Mouse (Mus musculus): ENCODE results near the gene Lrrc20. TPM values are rescaled to one million over a fixed set of nuclear protein-coding genes. Genes with fewer than 3 reads are reported as not detected.

The Lrrc20 gene
- polyA plus RNA-seq, 1 experiment from 2014 or later = 9.7 TPM

DNA sequence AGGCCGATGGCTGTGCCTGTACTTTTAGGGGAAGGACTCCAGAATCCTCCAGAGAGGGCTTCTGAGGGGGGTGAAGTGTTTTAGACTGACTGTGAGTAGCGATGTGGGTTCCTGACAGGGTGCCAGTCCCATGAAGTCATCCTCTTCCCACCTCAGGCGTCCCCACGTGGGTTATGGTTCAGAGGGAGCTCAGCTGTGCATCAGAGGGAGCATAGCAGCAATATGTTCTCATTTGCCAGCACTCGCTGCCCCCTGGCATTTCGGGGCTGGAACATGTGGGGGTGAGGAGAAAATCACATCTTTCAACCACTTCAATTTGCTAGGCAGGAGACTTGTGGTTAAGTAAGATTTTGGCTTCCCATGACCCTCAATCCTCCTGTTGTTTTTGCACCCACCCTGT, 79.6 kb downstream of the Lrrc20 start:
- H3K27ac ChIP-seq (replicated peaks; ENCODE audit: low read depth, low read length) = no peak overlapping the region
- H3K36me3 ChIP-seq (ENCODE audit: control insufficient read depth, insufficient read depth, low read length) = no peaks in the 10 kb centered on the region
- H3K4me1 ChIP-seq (ENCODE audit: control insufficient read depth, insufficient read depth, low read length) = no peaks in the 10 kb centered on the region
- H3K4me2 ChIP-seq (ENCODE audit: low read depth, low read length) = no peak overlapping the region
- WGBS = 77% methylated on average over 6 of the region's 6 CpGs
- H3K4me3 ChIP-seq (ENCODE audit: low read depth, low read length) = no peak overlapping the region
- no peak for ATAC-seq (ENCODE audit: low read depth)
- no peak for DNase-seq (ENCODE audit: low spot score)
- no peaks in the 10 kb centered on the region for H3K27me3 ChIP-seq (replicated peaks; ENCODE audit: control insufficient read depth, insufficient read depth, low read length)
- no peak overlapping the region for H3K9ac ChIP-seq (ENCODE audit: low read depth, low read length)
- peaks cover 6% of the 10 kb centered on the region; the same call in 1 of the 2 replicates for H3K9me3 ChIP-seq (ENCODE audit: control insufficient read depth, low read length)

DNA sequence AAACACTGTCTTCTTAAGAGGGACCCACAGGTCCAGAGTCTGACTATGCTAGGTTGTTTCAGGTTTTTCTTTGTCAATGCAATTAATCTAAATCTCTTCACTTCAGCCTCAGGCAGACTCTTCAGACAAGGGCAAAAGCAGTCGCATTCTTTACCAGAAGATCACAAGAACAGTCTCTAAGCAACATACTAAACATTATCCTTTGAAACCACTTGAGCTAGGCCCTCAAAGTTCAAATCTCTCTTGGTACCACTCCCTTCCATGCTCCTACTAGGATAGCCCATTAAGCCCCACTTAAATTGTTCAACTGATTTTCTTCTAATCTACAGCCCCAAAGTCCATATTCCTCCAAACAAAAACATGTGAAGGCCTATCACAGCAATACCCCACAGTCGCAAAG, 83.0 kb downstream of the Lrrc20 start:
- H3K4me2 ChIP-seq (ENCODE audit: low read depth, low read length) = no peak overlapping the region
- no peaks in the 10 kb centered on the region for H3K4me1 ChIP-seq (ENCODE audit: control insufficient read depth, insufficient read depth, low read length)
- 75% methylated on average over 2 of the region's 2 CpGs for WGBS
- no peaks in the 10 kb centered on the region for H3K27me3 ChIP-seq (replicated peaks; ENCODE audit: control insufficient read depth, insufficient read depth, low read length)
- no peak overlapping the region for H3K9ac ChIP-seq (ENCODE audit: low read depth, low read length)
- H3K27ac ChIP-seq (replicated peaks; ENCODE audit: low read depth, low read length) = no peak overlapping the region
- DNase-seq (ENCODE audit: low spot score) (no peak), ATAC-seq (ENCODE audit: low read depth) (no peak)
- H3K4me3 ChIP-seq (ENCODE audit: low read depth, low read length) = no peak overlapping the region
- peaks cover 6% of the 10 kb centered on the region; the same call in 1 of the 2 replicates for H3K9me3 ChIP-seq (ENCODE audit: control insufficient read depth, low read length)
- no peaks in the 10 kb centered on the region for H3K36me3 ChIP-seq (ENCODE audit: control insufficient read depth, insufficient read depth, low read length)

DNA sequence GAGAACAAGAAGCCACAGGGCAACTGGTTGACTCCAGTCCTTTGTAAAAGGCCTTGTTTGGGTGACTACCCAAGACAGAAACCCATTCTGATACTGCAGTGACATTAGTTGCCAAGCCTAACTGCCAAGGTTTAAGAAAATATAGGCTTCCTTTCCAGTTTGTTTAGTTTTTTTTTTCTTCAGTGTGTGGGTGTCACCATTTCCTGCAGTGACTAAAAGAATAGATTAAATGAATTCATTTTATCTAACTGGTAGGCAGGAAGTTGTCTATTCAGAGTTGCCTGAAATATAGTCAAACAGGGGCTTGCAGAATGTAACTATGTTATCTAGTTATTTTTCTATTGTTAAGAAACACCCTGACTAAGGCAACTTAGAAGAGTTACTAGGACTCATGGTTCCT, 83.9 kb downstream of the Lrrc20 start:
- H3K36me3 ChIP-seq (ENCODE audit: control insufficient read depth, insufficient read depth, low read length) = no peaks in the 10 kb centered on the region
- H3K9me3 ChIP-seq (ENCODE audit: control insufficient read depth, low read length) = peaks cover 6% of the 10 kb centered on the region; the same call in 1 of the 2 replicates
- ATAC-seq (ENCODE audit: low read depth) = no peak
- no peaks in the 10 kb centered on the region for H3K27me3 ChIP-seq (replicated peaks; ENCODE audit: control insufficient read depth, insufficient read depth, low read length)
- no peak overlapping the region for H3K27ac ChIP-seq (replicated peaks; ENCODE audit: low read depth, low read length)
- no peak for DNase-seq (ENCODE audit: low spot score)
- H3K4me2 ChIP-seq (ENCODE audit: low read depth, low read length) = no peak overlapping the region
- H3K4me1 ChIP-seq (ENCODE audit: control insufficient read depth, insufficient read depth, low read length) = no peaks in the 10 kb centered on the region
- H3K9ac ChIP-seq (ENCODE audit: low read depth, low read length) = no peak overlapping the region
- H3K4me3 ChIP-seq (ENCODE audit: low read depth, low read length) = no peak overlapping the region

- H3K9me3 ChIP-seq (ENCODE audit: control insufficient read depth, low read length) = no peaks in the 10 kb centered on the region
- ATAC-seq (ENCODE audit: low read depth) (no peak), DNase-seq (ENCODE audit: low spot score) (no peak)
- H3K27me3 ChIP-seq (replicated peaks; ENCODE audit: control insufficient read depth, insufficient read depth, low read length) = no peaks in the 10 kb centered on the region
- H3K27ac ChIP-seq (replicated peaks; ENCODE audit: low read depth, low read length) = no peak overlapping the region
- H3K4me2 ChIP-seq (ENCODE audit: low read depth, low read length) = no peak overlapping the region
- no peaks in the 10 kb centered on the region for H3K36me3 ChIP-seq (ENCODE audit: control insufficient read depth, insufficient read depth, low read length)
- WGBS = 60% methylated on average over 9 of the region's 9 CpGs
- no peak overlapping the region for H3K4me3 ChIP-seq (ENCODE audit: low read depth, low read length)
- no peaks in the 10 kb centered on the region for H3K4me1 ChIP-seq (ENCODE audit: control insufficient read depth, insufficient read depth, low read length)
- H3K9ac ChIP-seq (ENCODE audit: low read depth, low read length) = no peak overlapping the region
Observed at GRCm38 (mm10) chr10:61563550-61563949, 87.9 kb downstream of the Lrrc20 start.

- H3K4me2 ChIP-seq (ENCODE audit: low read depth, low read length) = no peak overlapping the region
- no peak overlapping the region for H3K27ac ChIP-seq (replicated peaks; ENCODE audit: low read depth, low read length)
- no peak overlapping the region for H3K4me3 ChIP-seq (ENCODE audit: low read depth, low read length)
- no peaks in the 10 kb centered on the region for H3K9me3 ChIP-seq (ENCODE audit: control insufficient read depth, low read length)
- no peaks in the 10 kb centered on the region for H3K4me1 ChIP-seq (ENCODE audit: control insufficient read depth, insufficient read depth, low read length)
- 81% methylated on average over 4 of the region's 4 CpGs for WGBS
- no peaks in the 10 kb centered on the region for H3K27me3 ChIP-seq (replicated peaks; ENCODE audit: control insufficient read depth, insufficient read depth, low read length)
- H3K36me3 ChIP-seq (ENCODE audit: control insufficient read depth, insufficient read depth, low read length) = no peaks in the 10 kb centered on the region
- ATAC-seq (ENCODE audit: low read depth) (no peak), DNase-seq (ENCODE audit: low spot score) (no peak)
- H3K9ac ChIP-seq (ENCODE audit: low read depth, low read length) = no peak overlapping the region
Observed at GRCm38 (mm10) chr10:61564408-61564807, 88.8 kb downstream of the Lrrc20 start.

DNA sequence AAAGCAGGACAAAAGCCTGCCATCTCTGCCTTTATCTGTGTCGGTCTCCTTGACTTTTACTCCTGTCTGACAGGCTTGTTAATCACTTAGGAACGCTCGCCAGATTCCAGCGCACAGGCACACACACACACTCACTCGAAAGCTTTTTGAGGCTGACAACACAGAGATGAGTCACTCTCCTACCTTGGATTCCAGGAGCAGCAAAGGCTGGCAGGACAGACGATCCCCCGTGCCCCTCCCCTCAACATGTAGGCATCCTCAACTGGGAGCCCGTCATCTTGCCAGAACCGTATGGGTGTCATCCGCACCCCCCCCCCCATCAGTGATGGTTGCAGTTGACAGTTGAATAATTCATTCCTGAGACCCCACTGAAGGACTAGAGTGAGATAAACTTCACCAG, 94.6 kb downstream of the Lrrc20 start:
- Histone ChIP-seq H3K27me3 (replicated peaks; ENCODE audit: control insufficient read depth, insufficient read depth, low read length) (no peaks in the 10 kb centered on the region), H3K9ac (ENCODE audit: low read depth, low read length) (no peak overlapping the region), H3K27ac (replicated peaks; ENCODE audit: low read depth, low read length) (no peak overlapping the region), H3K4me2 (ENCODE audit: low read depth, low read length) (no peak overlapping the region), H3K36me3 (ENCODE audit: control insufficient read depth, insufficient read depth, low read length) (no peaks in the 10 kb centered on the region), H3K4me3 (ENCODE audit: low read depth, low read length) (no peak overlapping the region), H3K9me3 (ENCODE audit: control insufficient read depth, low read length) (no peaks in the 10 kb centered on the region), H3K4me1 (ENCODE audit: control insufficient read depth, insufficient read depth, low read length) (0 out of 2 replicates have a peak, but pooled peaks cover 2% of the 10 kb centered on the region)
- 57% methylated on average over 10 of the region's 10 CpGs for WGBS
- ATAC-seq (ENCODE audit: low read depth) (no peak), DNase-seq (ENCODE audit: low spot score) (peak; percentile 38)

- Histone ChIP-seq H3K27ac (replicated peaks; ENCODE audit: low read depth, low read length) (no peak overlapping the region), H3K27me3 (replicated peaks; ENCODE audit: control insufficient read depth, insufficient read depth, low read length) (no peaks in the 10 kb centered on the region), H3K4me2 (ENCODE audit: low read depth, low read length) (no peak overlapping the region), H3K9ac (ENCODE audit: low read depth, low read length) (no peak overlapping the region), H3K36me3 (ENCODE audit: control insufficient read depth, insufficient read depth, low read length) (no peaks in the 10 kb centered on the region), H3K9me3 (ENCODE audit: control insufficient read depth, low read length) (no peaks in the 10 kb centered on the region), H3K4me1 (ENCODE audit: control insufficient read depth, insufficient read depth, low read length) (0 out of 2 replicates have a peak, but pooled peaks cover 2% of the 10 kb centered on the region), H3K4me3 (ENCODE audit: low read depth, low read length) (no peak overlapping the region)
- no peak for ATAC-seq (ENCODE audit: low read depth)
- 44% methylated on average over 5 of the region's 5 CpGs for WGBS
- peak; percentile 54 for DNase-seq (ENCODE audit: low spot score)
Observed at GRCm38 (mm10) chr10:61572126-61572525, 96.5 kb downstream of the Lrrc20 start.

- no peak for DNase-seq (ENCODE audit: low spot score)
Observed at GRCm38 (mm10) chr10:61576120-61576767, 100.6 kb downstream of the Lrrc20 start.

GRCm38 (mm10) chr10:61587241-61587849, 111.7 kb downstream of the Lrrc20 start:
- no peak overlapping the region for H3K4me3 ChIP-seq (ENCODE audit: low read depth, low read length)
- H3K4me2 ChIP-seq (ENCODE audit: low read depth, low read length) = no peak overlapping the region
- ATAC-seq (ENCODE audit: low read depth) (no peak), DNase-seq (ENCODE audit: low spot score) (no peak)
- no peaks in the 10 kb centered on the region for H3K36me3 ChIP-seq (ENCODE audit: control insufficient read depth, insufficient read depth, low read length)
- H3K9ac ChIP-seq (ENCODE audit: low read depth, low read length) = no peak overlapping the region
- no peaks in the 10 kb centered on the region for H3K27me3 ChIP-seq (replicated peaks; ENCODE audit: control insufficient read depth, insufficient read depth, low read length)
- no peaks in the 10 kb centered on the region for H3K9me3 ChIP-seq (ENCODE audit: control insufficient read depth, low read length)
- no peak overlapping the region for H3K27ac ChIP-seq (replicated peaks; ENCODE audit: low read depth, low read length)
- WGBS = 73% methylated on average over 7 of the region's 7 CpGs
- H3K4me1 ChIP-seq (ENCODE audit: control insufficient read depth, insufficient read depth, low read length) = peaks cover 6% of the 10 kb centered on the region; the same call in 1 of the 2 replicates

More at GRCm38 (mm10) chr10:61576120-61576767, 100.6 kb downstream of the Lrrc20 start:
- no peak overlapping the region for H3K4me3 ChIP-seq (ENCODE audit: low read depth, low read length)
- WGBS = 65% methylated on average over 13 of the region's 13 CpGs
- no peak overlapping the region for H3K9ac ChIP-seq (ENCODE audit: low read depth, low read length)
- H3K4me1 ChIP-seq (ENCODE audit: control insufficient read depth, insufficient read depth, low read length) = 0 out of 2 replicates have a peak, but pooled peaks cover 2% of the 10 kb centered on the region
- no peaks in the 10 kb centered on the region for H3K9me3 ChIP-seq (ENCODE audit: control insufficient read depth, low read length)
- no peak overlapping the region for H3K4me2 ChIP-seq (ENCODE audit: low read depth, low read length)
- no peaks in the 10 kb centered on the region for H3K27me3 ChIP-seq (replicated peaks; ENCODE audit: control insufficient read depth, insufficient read depth, low read length)
- H3K36me3 ChIP-seq (ENCODE audit: control insufficient read depth, insufficient read depth, low read length) = no peaks in the 10 kb centered on the region
- 0 out of 2 replicates have a peak, but pooled peaks have one; percentile 15 for ATAC-seq (ENCODE audit: low read depth)
- H3K27ac ChIP-seq (replicated peaks; ENCODE audit: low read depth, low read length) = no peak overlapping the region

All from embryonic facial prominence, embryonic 14.5 days (tissue).